14 mouse cellular contexts compared by ENCODE assay signal in the genomic region with DNA sequence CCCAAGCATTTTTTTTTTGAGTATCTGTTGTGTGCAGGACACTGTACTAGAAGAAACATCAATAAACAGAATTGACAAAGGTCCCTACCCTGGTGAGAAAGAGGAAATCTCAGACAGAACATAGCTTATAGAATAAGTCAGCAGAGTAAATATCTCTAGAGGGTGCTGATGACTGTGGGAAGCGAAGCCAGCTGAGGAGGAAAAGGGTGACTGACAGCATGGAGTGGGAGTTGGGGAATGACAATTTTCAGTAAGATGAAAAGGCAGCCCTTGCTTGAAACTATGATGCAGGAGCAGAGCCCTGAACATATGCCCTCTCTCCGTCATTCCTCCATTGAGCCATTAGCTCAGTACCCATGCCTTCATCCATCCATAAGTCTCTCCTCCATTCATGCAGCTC.
"Had no signal": no experiment of that assay in that cellular context is flagged by ENCODE, and none has a peak within 500 bp of the region (broad histone marks: within the 10 kb centered on the region; RNA-seq: fewer than 3 reads in every experiment).

No protein-coding gene starts in this region.

- H3K27ac ChIP-seq: kidney, postnatal 0 days; left cerebral cortex, adult 2 months; liver, embryonic 13.5 days; stomach, embryonic 15.5 days had no signal

- DNase-seq: kidney, adult 2 months; kidney, postnatal 25 days; liver, embryonic 13.5 days; lung, adult 2 months; lung, postnatal 14 days; lung, postnatal 4 days; right cerebral cortex, postnatal 25 days; spleen, adult 18-20 months; thymus, adult 18-20 months; thymus, postnatal 36 days had no signal

- ATAC-seq: intestine, postnatal 0 days had no signal

- H3K4me3 ChIP-seq: left cerebral cortex, adult 2 months; liver, embryonic 13.5 days; stomach, embryonic 15.5 days had no signal
